Mouse (Mus musculus): Measurements from ENCODE around the gene Gm47985.
"Not testable (repeated sequence)": the region's sequence is repeated elsewhere in the genome, so short reads cannot be mapped to it uniquely, and the experiment has no call there.

Gm47985 gene

GRCm38 (mm10) chr1:151177030-151177936 lies 5.1 kb upstream of the Gm47985 start:
- intact Hi-C loops (cut with DNase I), result no loop called here

- intact Hi-C loops (cut with DNase I), result no loop called here
Measured at GRCm38 (mm10) chr1:151177937-151178271, 4.4 kb upstream of the Gm47985 start.

GRCm38 (mm10) chr1:151178505-151179083 lies 3.7 kb upstream of the Gm47985 start:
- intact Hi-C loops (cut with DNase I), result no loop called here

GRCm38 (mm10) chr1:151180167-151180566 lies 2.2 kb upstream of the Gm47985 start:
- intact Hi-C loops (cut with DNase I), result no loop called here

GRCm38 (mm10) chr1:151186186-151186585 lies 3.8 kb downstream of the Gm47985 start:
- intact Hi-C loops (cut with DNase I), result not testable (repeated sequence)

- intact Hi-C loops (cut with DNase I), result not testable (repeated sequence)
Measured at GRCm38 (mm10) chr1:151186879-151187424, 4.6 kb downstream of the Gm47985 start.

- intact Hi-C loops (cut with DNase I), result no loop called here
Measured at GRCm38 (mm10) chr1:151188469-151188868, 6.1 kb downstream of the Gm47985 start.

- intact Hi-C loops (cut with DNase I), result not testable (repeated sequence)
Measured at GRCm38 (mm10) chr1:151192075-151192474, 9.7 kb downstream of the Gm47985 start, which contains the start of gene Gm8947. Gene Gm8947, plus strand, starts transcription at chr1:151192376.

- intact Hi-C loops (cut with DNase I), result not testable (repeated sequence)
Measured at GRCm38 (mm10) chr1:151192739-151193138, 10.4 kb downstream of the Gm47985 start.

- intact Hi-C loops (cut with DNase I), result not testable (repeated sequence)
Measured at GRCm38 (mm10) chr1:151195986-151196385, 13.6 kb downstream of the Gm47985 start.

GRCm38 (mm10) chr1:151196690-151197089 lies 14.4 kb downstream of the Gm47985 start:
- intact Hi-C loops (cut with DNase I), result not testable (repeated sequence)

- intact Hi-C loops (cut with DNase I), result not testable (repeated sequence)
Measured at GRCm38 (mm10) chr1:151198120-151198519, 15.8 kb downstream of the Gm47985 start, which contains the start of gene Gm47995. Gene Gm47995, plus strand, starts transcription at chr1:151198448.

- intact Hi-C loops (cut with DNase I), result not testable (repeated sequence)
Measured at GRCm38 (mm10) chr1:151200620-151201019, 18.3 kb downstream of the Gm47985 start.

- intact Hi-C loops (cut with DNase I), result not testable (repeated sequence)
Measured at GRCm38 (mm10) chr1:151202771-151203170, 20.4 kb downstream of the Gm47985 start.

GRCm38 (mm10) chr1:151203818-151204217 lies 21.5 kb downstream of the Gm47985 start, which contains the start of gene 3110040M04Rik:
Gene 3110040M04Rik, plus strand, starts transcription at chr1:151204121.
- intact Hi-C loops (cut with DNase I), result not testable (repeated sequence)

- intact Hi-C loops (cut with DNase I), result not testable (repeated sequence)
Measured at GRCm38 (mm10) chr1:151208493-151208892, 26.2 kb downstream of the Gm47985 start.

- intact Hi-C loops (cut with DNase I), result not testable (repeated sequence)
Measured at GRCm38 (mm10) chr1:151208944-151209343, 26.6 kb downstream of the Gm47985 start.

- intact Hi-C loops (cut with DNase I), result not testable (repeated sequence)
Measured at GRCm38 (mm10) chr1:151209824-151210355, 27.6 kb downstream of the Gm47985 start, which contains the start of gene Gm47996. Gene Gm47996, plus strand, starts transcription at chr1:151210131.

- intact Hi-C loops (cut with DNase I), result not testable (repeated sequence)
Measured at GRCm38 (mm10) chr1:151211666-151212065, 29.3 kb downstream of the Gm47985 start.

- intact Hi-C loops (cut with DNase I), result no loop called here
Measured at GRCm38 (mm10) chr1:151214862-151215261, 32.5 kb downstream of the Gm47985 start.

GRCm38 (mm10) chr1:151215985-151216384 lies 33.6 kb downstream of the Gm47985 start:
- intact Hi-C loops (cut with DNase I), result no loop called here

- intact Hi-C loops (cut with DNase I), result no loop called here
Measured at GRCm38 (mm10) chr1:151216417-151216816, 34.1 kb downstream of the Gm47985 start.
